Comparison of ENCODE assay signal across 9 mouse cellular contexts in the genomic region with DNA sequence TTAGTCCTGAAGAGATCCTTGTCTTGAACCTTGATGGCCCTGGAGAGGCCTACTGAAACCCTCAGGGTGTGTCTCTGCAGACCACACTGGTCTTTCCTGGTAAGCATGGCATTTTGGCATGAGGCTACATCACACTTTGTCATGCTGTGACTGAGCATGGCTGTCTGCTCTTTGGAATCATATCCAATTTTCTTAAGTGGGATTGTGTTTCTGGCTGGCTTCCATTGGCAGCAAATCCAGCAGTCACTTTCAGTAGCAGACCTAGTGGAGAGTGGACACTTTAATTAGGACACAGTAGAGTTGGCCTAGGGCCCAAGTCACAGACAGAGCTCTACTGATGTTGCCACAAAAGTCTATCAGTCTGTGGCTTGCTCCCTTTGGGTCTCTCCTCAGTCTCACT.
DNase-seq lines count a peak whose midpoint lies in the region; ATAC-seq and TF ChIP-seq lines count a peak whose summit lies in the region.
"Had no signal": no experiment of that assay in that cellular context is flagged by ENCODE, and none has a peak within 500 bp of the region (broad histone marks: within the 10 kb centered on the region; RNA-seq: fewer than 3 reads in every experiment).

No protein-coding gene starts in this region.

- TF ChIP-seq POLR2A in brain, embryonic 14.5 days (IDR thresholded peaks at IDR 0.05; ENCODE audit: borderline replicate concordance, extremely low read depth, insufficient read depth, insufficient read length, poor library complexity, severe bottlenecking): no peak

- no peak overlapping the region for H3K4me3 ChIP-seq in kidney, postnatal 0 days (replicated peaks; ENCODE audit: low read depth, low read length)
- no peak overlapping the region for H3K4me3 ChIP-seq in kidney, embryonic 15.5 days (replicated peaks)
- H3K4me3 ChIP-seq in heart, postnatal 0 days (ENCODE audit: low read depth, low read length): no peak overlapping the region
- H3K4me3 ChIP-seq: liver, embryonic 12.5 days had no signal

- peak; percentile 68 for DNase-seq in kidney, postnatal 0 days (ENCODE audit: low spot score)
- peak; percentile 65 for DNase-seq in Muller cell, postnatal 12 days (ENCODE audit: inconsistent ontology term)
- DNase-seq in brain, embryonic 14.5 days (ENCODE audit: low read depth): peak; percentile 83
- peak; percentile 78 for DNase-seq in heart, postnatal 0 days (ENCODE audit: low spot score)
- DNase-seq in adrenal gland, adult 8-10 months: no peak
- DNase-seq in spleen, postnatal 4 days (ENCODE audit: low spot score in 2 of 2): no peak

- H3K36me3 ChIP-seq in kidney, postnatal 0 days (ENCODE audit: insufficient read depth, low read length): no peaks in the 10 kb centered on the region
- no peaks in the 10 kb centered on the region for H3K36me3 ChIP-seq in kidney, embryonic 15.5 days
- H3K36me3 ChIP-seq in heart, postnatal 0 days (replicated peaks; ENCODE audit: control insufficient read depth, insufficient read depth, low read length): no peaks in the 10 kb centered on the region
- H3K36me3 ChIP-seq: liver, embryonic 12.5 days had no signal

- H3K27ac ChIP-seq in kidney, postnatal 0 days: no peak overlapping the region
- no peak overlapping the region for H3K27ac ChIP-seq in kidney, embryonic 15.5 days
- H3K27ac ChIP-seq in heart, postnatal 0 days (ENCODE audit: low read depth): no peak overlapping the region
- H3K27ac ChIP-seq: liver, embryonic 12.5 days had no signal

- H3K4me2 ChIP-seq in kidney, postnatal 0 days (ENCODE audit: low read length): no peak overlapping the region
- H3K4me2 ChIP-seq in kidney, embryonic 15.5 days: no peak overlapping the region
- H3K4me2 ChIP-seq in heart, postnatal 0 days (ENCODE audit: low read depth, low read length): no peak overlapping the region
- H3K4me2 ChIP-seq: liver, embryonic 12.5 days had no signal

- ATAC-seq in kidney, postnatal 0 days (replicated peaks; ENCODE audit: low FRiP score, low read depth): no peak
- no peak for ATAC-seq in kidney, embryonic 15.5 days (replicated peaks; ENCODE audit: low FRiP score)
- ATAC-seq in heart, postnatal 0 days (ENCODE audit: insufficient read depth, low read depth): peak; percentile 94
- ATAC-seq: liver, embryonic 12.5 days; Patski had no signal

- peak; percentile 34; the same call in 1 of the 2 replicates for TF ChIP-seq EP300 in heart, postnatal 0 days (IDR thresholded peaks at IDR 0.05; ENCODE audit: low read depth)

- H3K9ac ChIP-seq in kidney, postnatal 0 days (ENCODE audit: low read depth, low read length): no peak overlapping the region
- H3K9ac ChIP-seq in kidney, embryonic 15.5 days: no peak overlapping the region
- no peak overlapping the region for H3K9ac ChIP-seq in heart, postnatal 0 days (replicated peaks; ENCODE audit: low read depth, low read length)
- H3K9ac ChIP-seq: liver, embryonic 12.5 days had no signal

- no peaks in the 10 kb centered on the region for H3K4me1 ChIP-seq in kidney, postnatal 0 days (replicated peaks; ENCODE audit: insufficient read depth, low read length)
- H3K4me1 ChIP-seq in kidney, embryonic 15.5 days: no peaks in the 10 kb centered on the region
- peaks cover 4% of the 10 kb centered on the region for H3K4me1 ChIP-seq in heart, postnatal 0 days (ENCODE audit: control insufficient read depth, insufficient read depth)
- H3K4me1 ChIP-seq: liver, embryonic 12.5 days had no signal

- H3K9me3 ChIP-seq in kidney, postnatal 0 days (replicated peaks; ENCODE audit: low read length): no peaks in the 10 kb centered on the region
- H3K9me3 ChIP-seq in kidney, embryonic 15.5 days (replicated peaks): no peaks in the 10 kb centered on the region
- no peaks in the 10 kb centered on the region for H3K9me3 ChIP-seq in heart, postnatal 0 days (replicated peaks; ENCODE audit: control insufficient read depth, low read length)
- H3K9me3 ChIP-seq: liver, embryonic 12.5 days had no signal

- no peaks in the 10 kb centered on the region for H3K27me3 ChIP-seq in kidney, postnatal 0 days (ENCODE audit: insufficient read depth, low read length)
- no peaks in the 10 kb centered on the region for H3K27me3 ChIP-seq in kidney, embryonic 15.5 days
- H3K27me3 ChIP-seq in heart, postnatal 0 days (ENCODE audit: control insufficient read depth, insufficient read depth, low read length): 0 out of 2 replicates have a peak, but pooled peaks cover 16% of the 10 kb centered on the region
- H3K27me3 ChIP-seq: liver, embryonic 12.5 days; Patski had no signal

- no peak for TF ChIP-seq CTCF in kidney, postnatal 0 days (IDR thresholded peaks at IDR 0.05; ENCODE audit: low read depth)
- TF ChIP-seq CTCF in brain, embryonic 14.5 days (IDR thresholded peaks at IDR 0.05; ENCODE audit: borderline replicate concordance, extremely low read depth, insufficient read depth, insufficient read length): no peak
- TF ChIP-seq CTCF in heart, postnatal 0 days (IDR thresholded peaks at IDR 0.05; ENCODE audit: low read depth): peak; percentile 0; the same call in 1 of the 2 replicates

Comparison
In these comparisons a context has a peak if more than half of its experiments do, and no peak if none do; other contexts are left out.
1. DNase-seq: peak in kidney, postnatal 0 days (single experiment), Muller cell, postnatal 12 days (single experiment), brain, embryonic 14.5 days (single experiment) and heart, postnatal 0 days (single experiment); none in adrenal gland, adult 8-10 months (single experiment) and spleen, postnatal 4 days (0 of 2).